Comparison of ENCODE assay signal across 21 mouse cellular contexts in genomic region chr4:143348678-143349077, GRCm38 (mm10). TPM values are rescaled to one million over a fixed set of nuclear protein-coding genes. Genes with fewer than 3 reads are reported as not detected.
A peak's percentile ranks its signal among the peaks of the same experiment; 100 is the strongest.
DNase-seq lines count a peak whose midpoint lies in the region; ATAC-seq lines count a peak whose summit lies in the region.
"Had no signal": no experiment of that assay in that cellular context is flagged by ENCODE, and none has a peak within 500 bp of the region (broad histone marks: within the 10 kb centered on the region; RNA-seq: fewer than 3 reads in every experiment).

No protein-coding gene starts in this region.

- no peak for ATAC-seq in heart, embryonic 11.5 days (replicated peaks; ENCODE audit: insufficient number of reproducible peaks, low FRiP score, low TSS enrichment)
- ATAC-seq in limb, embryonic 12.5 days (ENCODE audit: insufficient number of reproducible peaks, insufficient read depth, low FRiP score, low TSS enrichment, low read depth), result no peak
- ATAC-seq: activated CD4-positive, CD25-positive, alpha-beta regulatory T cell, adult 4 months; intestine, postnatal 0 days; liver, postnatal 0 days had no signal

- no peak overlapping the region for H3K27ac ChIP-seq in heart, embryonic 11.5 days (ENCODE audit: low read depth, low read length)
- H3K27ac ChIP-seq in limb, embryonic 12.5 days, result no peak overlapping the region
- no peak overlapping the region for H3K27ac ChIP-seq in limb, embryonic 10.5 days
- H3K27ac ChIP-seq: embryonic facial prominence, embryonic 12.5 days; hindbrain, embryonic 10.5 days; macrophage; midbrain, embryonic 13.5 days; stomach, postnatal 0 days had no signal

- DNase-seq in heart, postnatal 36 days, result no peak
- DNase-seq in limb, embryonic 10.5 days (ENCODE audit: low spot score), result no peak
- peak; percentile 51 for DNase-seq in gastrocnemius, postnatal 10 days
- DNase-seq in thymus, adult 18-20 months, result no peak
- no peak for DNase-seq in Muller cell, postnatal 12 days (ENCODE audit: inconsistent ontology term)
- DNase-seq: liver, postnatal 0 days had no signal

- peaks cover 54% of the 10 kb centered on the region for H3K27me3 ChIP-seq in heart, embryonic 11.5 days (ENCODE audit: control insufficient read depth, insufficient read depth, low read length)
- H3K27me3 ChIP-seq in limb, embryonic 12.5 days, result peaks cover 54% of the 10 kb centered on the region
- H3K27me3 ChIP-seq in limb, embryonic 10.5 days (ENCODE audit: low read depth, poor library complexity, severe bottlenecking), result peaks cover 65% of the 10 kb centered on the region

- peaks cover 5% of the 10 kb centered on the region; the same call in 1 of the 2 replicates for H3K4me1 ChIP-seq in heart, embryonic 11.5 days (ENCODE audit: control insufficient read depth, insufficient read depth, low read length)
- H3K4me1 ChIP-seq in limb, embryonic 12.5 days (replicated peaks), result peaks cover 20% of the 10 kb centered on the region
- peaks cover 17% of the 10 kb centered on the region for H3K4me1 ChIP-seq in limb, embryonic 10.5 days

- H3K9ac ChIP-seq in heart, embryonic 11.5 days (ENCODE audit: low read depth, low read length), result no peak overlapping the region
- H3K9ac ChIP-seq in limb, embryonic 12.5 days (replicated peaks), result no peak overlapping the region
- H3K9ac ChIP-seq: embryonic facial prominence, embryonic 12.5 days; liver, postnatal 0 days had no signal

- WGBS in heart, embryonic 11.5 days (ENCODE audit: insufficient replicate concordance), result 15% methylated on average over 5 of the region's 5 CpGs
- whole genome bisulfite sequencing in limb, embryonic 12.5 days, result 25% methylated on average over 5 of the region's 5 CpGs
- WGBS in limb, embryonic 10.5 days, result 22% methylated on average over 5 of the region's 5 CpGs

- H3K4me3 ChIP-seq in heart, embryonic 11.5 days (ENCODE audit: low read depth, low read length), result no peak overlapping the region
- no peak overlapping the region for H3K4me3 ChIP-seq in limb, embryonic 12.5 days (replicated peaks)
- H3K4me3 ChIP-seq in limb, embryonic 10.5 days, result no peak overlapping the region

- intact Hi-C loops in heart, postnatal 36 days (cut with DNase I), result no loop called here

- H3K9me3 ChIP-seq in heart, embryonic 11.5 days (replicated peaks; ENCODE audit: control insufficient read depth, low read length), result no peaks in the 10 kb centered on the region
- no peaks in the 10 kb centered on the region for H3K9me3 ChIP-seq in limb, embryonic 12.5 days
- no peaks in the 10 kb centered on the region for H3K9me3 ChIP-seq in limb, embryonic 10.5 days (replicated peaks)
- H3K9me3 ChIP-seq: embryonic facial prominence, embryonic 12.5 days; hindbrain, embryonic 10.5 days; midbrain, embryonic 13.5 days had no signal

- H3K36me3 ChIP-seq in heart, embryonic 11.5 days (ENCODE audit: control insufficient read depth, insufficient read depth, low read length), result no peaks in the 10 kb centered on the region
- H3K36me3 ChIP-seq in limb, embryonic 12.5 days, result no peaks in the 10 kb centered on the region
- no peaks in the 10 kb centered on the region for H3K36me3 ChIP-seq in limb, embryonic 10.5 days
- H3K36me3 ChIP-seq: embryonic facial prominence, embryonic 12.5 days; hindbrain, embryonic 10.5 days; midbrain, embryonic 13.5 days had no signal

- H3K4me2 ChIP-seq in heart, embryonic 11.5 days, result peak overlapping the region; percentile 97; the same call in 1 of the 2 replicates
- H3K4me2 ChIP-seq in limb, embryonic 12.5 days, result 0 out of 2 replicates have a peak overlapping the region, but pooled peaks have one; percentile 99

RNA-seq across cellular contexts. Expression of gene Lrrc38, which starts 0.9 kb away (rescaled TPM):
- polyA plus RNA-seq in heart, embryonic 11.5 days (2014; fragmentation: Nextera tagmentation; extraction: Ambion mirVana), result 0.23 TPM in 1 of 2 replicates, not detected in the other
- under 1 TPM in 1 of 2 experiments, not detected in 1; 0.14 TPM for total RNA-seq in heart, postnatal 36 days (2021)
- 0.63 and 0.67 TPM in 2 replicates for polyA plus RNA-seq in limb, embryonic 12.5 days (2016; fragmentation: Nextera tagmentation; extraction: Ambion mirVana)
- 0.08 and 0.14 TPM in 2 replicates for polyA plus RNA-seq in limb, embryonic 10.5 days (2016; fragmentation: Nextera tagmentation; extraction: Ambion mirVana)
- total RNA-seq in gastrocnemius, postnatal 10 days (2021), result 10 to 100 TPM; 18.6 to 24.2 TPM
- total RNA-seq: adrenal gland, postnatal 4 days had no signal
- polyA plus RNA-seq: activated CD4-positive, CD25-positive, alpha-beta regulatory T cell, adult 4 months; forebrain, embryonic 11.5 days; intestine, postnatal 0 days; liver, postnatal 0 days; macrophage; spleen, adult 2 months; stomach, postnatal 0 days had no signal

RNA-seq across cellular contexts. Expression of gene Pramel1, which starts 45.5 kb away (rescaled TPM):
- polyA plus RNA-seq in heart, embryonic 11.5 days (2014; fragmentation: Nextera tagmentation; extraction: Ambion mirVana), result not detected in 2 replicates
- not detected for total RNA-seq in heart, postnatal 36 days (2021)
- polyA plus RNA-seq in limb, embryonic 12.5 days (2016; fragmentation: Nextera tagmentation; extraction: Ambion mirVana), result not detected in 2 replicates
- polyA plus RNA-seq in limb, embryonic 10.5 days (2016; fragmentation: Nextera tagmentation; extraction: Ambion mirVana), result not detected in 2 replicates
- total RNA-seq in gastrocnemius, postnatal 10 days (2021), result under 1 TPM; 0.19 to 0.25 TPM
- total RNA-seq: adrenal gland, postnatal 4 days; layer of hippocampus, postnatal 14 days; left cerebral cortex, postnatal 36 days had no signal
- polyA plus RNA-seq: activated CD4-positive, CD25-positive, alpha-beta regulatory T cell, adult 4 months; embryonic facial prominence, embryonic 12.5 days; forebrain, embryonic 11.5 days; hindbrain, embryonic 10.5 days; intestine, postnatal 0 days; liver, postnatal 0 days; macrophage; midbrain, embryonic 13.5 days; neural tube, embryonic 11.5 days; spleen, adult 2 months; stomach, postnatal 0 days had no signal

RNA-seq across cellular contexts. Expression of gene Pdpn, which starts 49.3 kb away (rescaled TPM):
- 28.4 and 29.1 TPM in 2 replicates for polyA plus RNA-seq in heart, embryonic 11.5 days (2014; fragmentation: Nextera tagmentation; extraction: Ambion mirVana)
- 1 to 10 TPM; 5.8 to 8.3 TPM for total RNA-seq in heart, postnatal 36 days (2021)
- 41.5 and 43.7 TPM in 2 replicates for polyA plus RNA-seq in limb, embryonic 12.5 days (2016; fragmentation: Nextera tagmentation; extraction: Ambion mirVana)
- 20.0 and 25.8 TPM in 2 replicates for polyA plus RNA-seq in limb, embryonic 10.5 days (2016; fragmentation: Nextera tagmentation; extraction: Ambion mirVana)
- 10 to 100 TPM; 23.1 to 28.3 TPM for total RNA-seq in gastrocnemius, postnatal 10 days (2021)
